Comparison of ENCODE assay signal across 8 mouse cellular contexts in the genomic region with DNA sequence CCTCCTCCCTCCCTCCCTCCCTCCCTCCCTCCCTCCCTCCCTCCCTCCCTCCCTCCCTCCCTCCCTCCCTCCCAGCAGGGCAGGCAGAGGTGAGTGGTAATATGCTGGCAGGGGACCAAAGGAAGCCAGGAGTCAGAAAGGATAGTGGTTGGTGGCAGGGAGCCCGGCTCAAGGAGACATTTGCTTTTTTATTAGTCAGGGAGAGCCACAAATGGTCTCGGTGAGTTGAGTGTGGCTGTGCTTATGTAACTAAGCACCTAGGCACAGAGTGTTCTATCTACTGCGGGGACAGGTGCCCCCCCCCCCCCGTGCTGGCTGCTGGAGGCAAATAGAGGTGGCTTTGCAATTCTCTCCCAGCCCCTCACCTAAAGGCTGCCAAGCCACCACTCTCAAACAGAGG.
DNase-seq lines count a peak whose midpoint lies in the region; TF ChIP-seq lines count a peak whose summit lies in the region.
"Had no signal": no experiment of that assay in that cellular context is flagged by ENCODE, and none has a peak within 500 bp of the region (broad histone marks: within the 10 kb centered on the region; RNA-seq: fewer than 3 reads in every experiment).

No protein-coding gene starts in this region.

- peak overlapping the region; percentile 85 for H3K27ac ChIP-seq in liver, adult 2 months (replicated peaks; ENCODE audit: insufficient read depth, low read depth, low read length)
- H3K27ac ChIP-seq in heart, embryonic 10.5 days = peak overlapping the region; percentile 78
- H3K27ac ChIP-seq: neural tube, embryonic 15.5 days had no signal

- WGBS in liver, adult 2 months = 3% methylated on average over 4 of the region's 4 CpGs
- WGBS in heart, embryonic 10.5 days = 21% methylated on average over 4 of the region's 4 CpGs

- H3K9ac ChIP-seq in liver, adult 2 months (ENCODE audit: low read depth, low read length) = peak overlapping the region; percentile 20; the same call in 1 of the 2 replicates
- H3K9ac ChIP-seq: neural tube, embryonic 15.5 days had no signal

- H3K79me2 ChIP-seq in liver, adult 2 months (ENCODE audit: control insufficient read depth, insufficient read depth, low read length) = no peaks in the 10 kb centered on the region

- no peak for TF ChIP-seq CTCF in liver, adult 2 months (IDR thresholded peaks at IDR 0.05; ENCODE audit: low read depth, low read length)

- peaks cover 8% of the 10 kb centered on the region for H3K4me1 ChIP-seq in liver, adult 2 months (ENCODE audit: control insufficient read depth, insufficient read depth, low read length)
- H3K4me1 ChIP-seq in heart, embryonic 10.5 days = peaks cover 51% of the 10 kb centered on the region
- H3K4me1 ChIP-seq: neural tube, embryonic 15.5 days had no signal

- H3K9me3 ChIP-seq in heart, embryonic 10.5 days = no peaks in the 10 kb centered on the region
- H3K9me3 ChIP-seq: neural tube, embryonic 15.5 days had no signal

- no peak overlapping the region for H3K4me3 ChIP-seq in liver, adult 2 months (ENCODE audit: insufficient read depth, low read depth, low read length)
- no peak overlapping the region for H3K4me3 ChIP-seq in heart, embryonic 10.5 days
- H3K4me3 ChIP-seq: neural tube, embryonic 15.5 days had no signal

- DNase-seq in liver, adult 2 months (ENCODE audit: extremely low read depth, low read depth, low spot score) = peak; percentile 81
- no peak for DNase-seq in liver
- peak; percentile 73 for DNase-seq in brain, adult 2 months (ENCODE audit: low read depth, low spot score)
- DNase-seq in heart, embryonic 10.5 days (ENCODE audit: low spot score) = no peak
- peak; percentile 96 for DNase-seq in skeletal muscle tissue, adult 2 months (ENCODE audit: low read depth, low spot score)
- DNase-seq in urinary bladder, adult 18-20 months (ENCODE audit: low spot score in 2 of 2) = no peak
- no peak for DNase-seq in thymus, adult 18-20 months

- no peaks in the 10 kb centered on the region for H3K36me3 ChIP-seq in liver, adult 2 months (ENCODE audit: control insufficient read depth, insufficient read depth, low read length)
- no peaks in the 10 kb centered on the region for H3K36me3 ChIP-seq in heart, embryonic 10.5 days
- H3K36me3 ChIP-seq: neural tube, embryonic 15.5 days had no signal

- H3K27me3 ChIP-seq in liver, adult 2 months (ENCODE audit: control insufficient read depth, insufficient read depth, low read length) = no peaks in the 10 kb centered on the region
- peaks cover 14% of the 10 kb centered on the region for H3K27me3 ChIP-seq in heart, embryonic 10.5 days (ENCODE audit: insufficient read depth, poor library complexity, severe bottlenecking)

- no peak for TF ChIP-seq POLR2A in liver, adult 2 months (IDR thresholded peaks at IDR 0.05; ENCODE audit: extremely low read depth, insufficient read depth, low read length)

Comparison
In these comparisons a context has a peak if more than half of its experiments do, and no peak if none do; other contexts are left out.
1. DNase-seq: peak in liver, adult 2 months (single experiment), brain, adult 2 months (single experiment) and skeletal muscle tissue, adult 2 months (single experiment); none in liver (single experiment), heart, embryonic 10.5 days (single experiment), urinary bladder, adult 18-20 months (0 of 2) and thymus, adult 18-20 months (0 of 2).